Mouse (Mus musculus): ENCODE data around the gene Sp3. TPM values are rescaled to one million over a fixed set of nuclear protein-coding genes. Genes with fewer than 3 reads are reported as not detected.
A peak's percentile ranks its signal among the peaks of the same experiment; 100 is the strongest.
"Not testable (repeated sequence)": the region's sequence is repeated elsewhere in the genome, so short reads cannot be mapped to it uniquely, and the experiment has no call there.

Sp3 gene
- total RNA-seq, 2 experiments from 2014 or later: 63.8 to 69.6 TPM

- DNase-seq (ENCODE audit: low spot score in 2 of 2): no peak
These were observed 48.1 kb downstream of the Sp3 start for GRCm38 (mm10) chr2:72932186-72932585.

GRCm38 (mm10) chr2:72924981-72925380 lies 55.3 kb downstream of the Sp3 start:
- no peak for DNase-seq (ENCODE audit: low spot score in 2 of 2)

DNA sequence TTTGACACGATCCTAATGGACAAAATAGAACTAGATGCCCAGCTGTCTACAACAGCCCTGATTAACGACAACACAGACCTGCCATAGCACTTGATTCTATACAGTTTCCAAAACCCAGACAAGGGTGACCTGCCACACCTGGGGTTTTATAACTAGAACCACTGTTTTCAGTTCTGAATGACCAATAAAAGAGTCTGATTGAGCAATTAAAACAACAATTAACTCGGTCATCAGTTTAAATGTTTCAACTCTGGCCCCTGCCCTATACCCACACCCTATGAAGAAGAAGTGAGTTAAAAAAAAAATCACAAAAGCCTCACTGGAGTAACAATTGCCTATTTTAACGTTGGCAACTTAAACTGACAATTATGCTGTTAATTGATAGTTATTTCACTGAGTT lies 64.1 kb downstream of the Sp3 start:
- no peak for DNase-seq (ENCODE audit: low spot score in 2 of 2)

DNA sequence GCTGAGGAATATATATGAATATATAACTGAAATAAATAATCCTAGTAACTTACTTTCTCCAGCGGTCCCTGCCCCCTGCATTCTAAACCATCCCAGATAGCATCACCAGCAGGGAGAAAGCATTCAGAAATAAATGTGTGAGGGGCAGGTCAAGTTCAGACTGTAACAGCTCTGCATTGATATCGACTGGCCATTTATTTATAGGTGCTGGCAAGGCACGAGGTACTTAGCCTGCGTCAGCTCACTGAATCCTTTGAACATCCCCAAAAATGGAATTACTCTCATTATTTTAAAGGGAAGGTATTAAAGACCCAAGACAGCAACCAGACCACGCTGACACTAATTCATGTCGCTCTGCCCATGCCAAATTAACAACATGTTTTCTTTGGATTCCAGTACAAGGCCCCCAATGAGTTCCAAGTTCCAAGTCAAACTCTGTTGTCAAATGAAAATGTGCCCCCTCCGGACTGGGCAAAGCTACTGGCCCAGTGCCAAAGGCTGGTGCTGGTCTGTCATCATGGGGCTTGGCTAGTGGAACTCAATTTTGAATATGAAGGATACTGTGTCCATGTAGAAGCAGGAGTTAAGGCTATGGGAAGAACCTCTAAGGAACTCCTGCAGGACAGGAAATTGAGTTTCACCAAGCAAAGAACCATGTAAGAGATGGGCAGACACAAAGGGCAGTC lies 64.9 kb downstream of the Sp3 start:
- DNase-seq (ENCODE audit: low spot score in 2 of 2): no peak

DNA sequence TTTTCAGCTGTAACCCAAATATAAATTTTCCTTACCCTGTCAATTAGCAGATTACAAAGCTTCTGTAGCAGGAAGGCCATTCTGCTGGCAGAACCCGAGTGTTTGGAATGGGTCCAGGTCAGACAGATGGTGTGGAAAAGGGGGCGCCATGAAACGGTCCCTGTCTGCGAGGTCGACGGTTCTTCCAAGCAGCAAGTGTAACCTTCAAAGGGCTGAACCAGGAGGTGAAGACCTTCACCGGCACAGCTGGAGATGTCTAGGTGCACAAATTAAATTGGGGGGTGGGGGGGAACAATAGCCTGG lies 66.8 kb downstream of the Sp3 start:
- DNase-seq (ENCODE audit: low spot score in 2 of 2): no peak

DNA sequence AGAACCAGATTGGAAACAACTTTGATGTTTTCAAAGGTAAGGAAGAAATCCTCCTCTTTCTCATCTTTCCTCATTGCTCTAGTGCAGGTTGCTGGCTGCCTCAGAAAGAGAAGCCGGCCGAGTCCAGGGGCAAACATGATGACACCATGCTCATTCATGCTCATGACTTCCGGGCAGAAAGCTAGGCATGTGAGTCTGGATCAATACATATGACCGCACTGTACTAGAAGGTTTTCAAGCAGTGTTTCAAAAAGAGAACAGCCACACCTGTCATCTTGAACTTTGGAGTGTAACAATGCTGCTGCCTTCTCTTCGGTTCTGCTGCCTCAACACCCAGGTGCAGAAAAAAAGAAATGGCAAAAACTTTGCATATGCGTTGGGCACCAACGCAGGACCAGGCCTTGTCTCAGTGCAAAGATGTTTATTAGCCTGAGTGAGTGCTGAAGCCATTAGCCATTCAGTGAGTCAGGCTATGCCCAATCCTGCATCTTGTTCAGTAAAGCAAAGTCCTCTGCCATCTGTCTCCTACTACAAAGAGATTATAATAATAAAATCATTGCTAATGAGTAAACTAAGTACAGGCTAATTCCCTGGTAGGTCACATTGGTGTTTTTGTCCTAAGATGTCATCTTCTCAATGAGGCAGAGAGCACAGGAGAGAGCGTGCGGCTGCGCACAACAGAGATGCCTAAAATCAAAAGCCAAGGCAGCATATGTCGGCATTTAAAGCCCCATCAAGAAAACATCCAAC lies 67.4 kb downstream of the Sp3 start:
- no peak for DNase-seq (ENCODE audit: low spot score in 2 of 2)

DNA sequence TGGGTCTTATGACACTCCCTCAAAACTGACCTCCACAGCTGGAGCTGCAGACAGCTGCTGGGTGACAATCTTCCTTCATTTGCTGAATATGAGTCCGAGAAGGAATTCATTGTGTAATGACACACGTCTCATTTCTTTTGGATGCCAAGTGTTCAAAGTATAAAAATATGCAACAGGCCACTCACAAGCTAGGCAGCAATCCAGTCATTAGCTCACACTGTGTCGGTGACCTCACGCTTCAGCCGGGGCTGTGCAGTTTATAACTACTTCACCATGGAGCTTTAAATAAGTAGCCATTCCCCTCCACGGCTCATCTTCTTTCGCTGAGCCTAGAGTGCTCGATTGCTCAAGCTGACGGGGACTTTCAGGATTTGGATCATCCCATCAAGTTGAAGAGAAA lies 68.7 kb downstream of the Sp3 start:
- peak in 1 of 2 experiments; percentile 31 for DNase-seq (ENCODE audit: low spot score in 2 of 2)

GRCm38 (mm10) chr2:72909046-72909445 lies 71.2 kb downstream of the Sp3 start:
- no peak for DNase-seq (ENCODE audit: low spot score in 2 of 2)

GRCm38 (mm10) chr2:72908191-72908910 lies 71.9 kb downstream of the Sp3 start:
- DNase-seq (ENCODE audit: low spot score in 2 of 2): no peak

GRCm38 (mm10) chr2:72906745-72907144 lies 73.5 kb downstream of the Sp3 start:
- DNase-seq (ENCODE audit: low spot score in 2 of 2): no peak

GRCm38 (mm10) chr2:72902816-72903680 lies 77.2 kb downstream of the Sp3 start:
- not testable (repeated sequence) for DNase-seq (ENCODE audit: low spot score in 2 of 2)

GRCm38 (mm10) chr2:72898782-72899305 lies 81.4 kb downstream of the Sp3 start:
- no peak for DNase-seq (ENCODE audit: low spot score in 2 of 2)

GRCm38 (mm10) chr2:72898094-72898781 lies 82.0 kb downstream of the Sp3 start:
- no peak for DNase-seq (ENCODE audit: low spot score in 2 of 2)

GRCm38 (mm10) chr2:72889806-72890205 lies 90.4 kb downstream of the Sp3 start:
- DNase-seq (ENCODE audit: low spot score in 2 of 2): no peak

Small RNA genes lying within 50 kb of the gene (microRNA-seq; reads per million reads assigned to microRNA genes)
- gene Gm25960: not detected

Other genes with a start within 250 kb of the Sp3 start
- not detected for gene Gm11084, start 6.3 kb upstream of the Sp3 start, total RNA-seq (2021)
- gene Ola1, start 238.5 kb upstream of the Sp3 start, total RNA-seq (2021): 100 to 1,000 TPM in 1 of 2 experiments, 10 to 100 TPM in 1; 95.9 to 103 TPM